Mouse (Mus musculus) MN1 (cell line): ENCODE results near the gene Gm4924.

Experiments
- DNase-seq: peaks from one replicate; pipeline ENCODE4 v3.0.0-alpha.2; 2016; ENCODE audit warnings: low spot score

The Gm4924 gene

DNA sequence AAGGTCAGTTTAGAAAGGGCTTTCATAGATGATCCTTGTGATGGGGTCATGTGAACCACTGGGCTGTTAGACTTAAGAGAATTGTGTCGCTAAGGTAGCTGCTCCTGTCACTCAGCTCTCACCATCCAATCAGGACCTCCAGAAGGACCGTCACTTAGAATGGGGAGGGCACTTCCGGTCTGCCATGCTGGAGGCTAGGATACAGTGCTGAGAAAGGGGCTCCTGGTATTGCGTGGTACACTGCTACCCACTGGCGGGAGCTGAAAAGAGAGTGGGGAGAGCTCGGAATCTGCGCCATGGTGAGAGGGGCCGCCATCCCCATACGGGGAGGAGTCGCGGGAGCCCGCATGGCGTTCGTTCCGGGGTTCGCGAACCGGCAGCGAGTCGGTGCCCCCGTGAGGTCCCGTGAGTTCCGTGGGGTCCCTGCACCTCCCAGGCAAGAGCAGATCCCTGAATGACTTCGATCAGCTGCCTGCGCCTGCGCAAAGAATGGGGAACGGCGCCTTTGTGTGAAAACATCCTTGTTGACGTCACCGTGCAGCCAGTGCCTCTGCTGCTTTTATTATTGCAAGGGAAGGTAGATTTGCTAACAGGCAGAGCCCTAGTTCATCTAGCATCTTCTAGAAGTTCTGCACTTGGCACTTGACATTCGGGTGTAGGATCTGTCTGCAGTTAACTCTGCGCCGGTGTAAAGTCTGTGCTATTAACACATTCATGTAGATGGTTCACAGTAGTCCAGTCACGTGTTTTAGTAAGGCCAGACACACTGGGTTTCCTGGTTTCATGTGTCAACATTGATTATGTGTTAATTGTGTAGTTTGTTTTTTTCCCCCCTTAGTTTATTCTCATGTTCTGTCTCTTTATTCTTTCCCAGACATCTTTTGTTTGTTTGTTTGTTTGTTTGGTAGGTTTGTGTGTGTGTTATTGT lies at the start of gene Gm4924:
Gm4924 (plus strand) TSS at position 173 of the 928 bp plus-strand sequence.
- peak; percentile 97 for DNase-seq

DNA sequence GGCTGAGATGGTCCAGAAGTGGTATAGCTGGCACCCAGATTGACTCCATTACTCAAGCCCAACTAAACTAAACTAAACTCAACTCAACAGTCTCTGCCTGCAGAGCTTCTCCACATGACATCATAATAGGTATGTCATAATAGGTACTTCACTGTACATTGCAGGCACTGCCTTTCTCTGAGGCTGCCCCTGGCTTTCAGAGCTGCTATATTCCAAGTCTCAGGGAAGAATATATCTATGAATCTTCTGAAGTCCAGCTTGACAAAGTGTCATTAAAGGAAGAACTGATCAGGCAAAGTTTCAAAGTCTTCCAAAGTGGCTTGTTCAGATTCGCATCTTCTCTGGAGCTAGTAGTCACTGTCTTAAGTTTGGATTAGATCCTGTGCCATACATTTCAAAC lies 37.6 kb upstream of the Gm4924 start, which contains the start of gene 4932415D10Rik:
4932415D10Rik (minus strand) TSS at position 101 of the 400 bp plus-strand sequence.
- DNase-seq, result no peak

DNA sequence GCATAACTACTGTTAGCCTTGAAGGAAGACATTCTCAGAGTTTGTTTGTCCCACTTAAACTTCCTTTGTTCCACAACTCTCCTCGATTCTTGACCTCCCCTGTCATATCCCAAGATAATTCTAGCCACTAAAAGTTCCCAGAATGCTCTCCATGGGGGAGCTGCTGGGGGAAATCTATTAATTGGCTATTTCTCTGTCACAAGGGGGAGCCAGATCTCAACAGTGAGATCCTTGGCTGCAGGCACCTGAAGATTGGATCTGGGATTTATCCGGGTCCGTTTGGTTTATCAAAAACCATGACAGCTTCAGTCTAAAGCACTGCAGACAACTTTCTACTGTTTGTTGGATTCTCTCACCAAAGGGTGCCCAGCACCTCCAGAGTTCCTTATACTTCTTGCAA lies 33.9 kb upstream of the Gm4924 start:
- peak; percentile 21 for DNase-seq

DNA sequence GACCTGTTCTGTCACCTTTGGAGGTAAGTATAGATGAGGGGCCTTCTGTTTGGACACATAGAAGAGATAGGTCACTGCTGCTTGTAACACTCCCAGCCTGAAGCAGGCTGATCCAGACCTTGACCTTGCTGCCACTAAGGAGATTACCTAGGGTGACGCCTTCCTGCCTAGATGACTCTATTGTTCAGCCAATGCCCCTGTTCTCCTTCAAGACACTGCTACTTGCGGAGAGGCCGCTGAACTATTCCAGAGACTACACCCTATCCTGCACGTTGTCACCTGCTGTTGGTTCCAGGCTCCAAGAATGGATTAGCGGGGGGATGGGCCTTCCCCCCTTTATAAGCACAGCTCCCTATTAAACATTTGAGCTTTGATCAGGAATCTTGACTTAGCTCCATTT lies 24.2 kb upstream of the Gm4924 start:
- DNase-seq, result no peak

DNA sequence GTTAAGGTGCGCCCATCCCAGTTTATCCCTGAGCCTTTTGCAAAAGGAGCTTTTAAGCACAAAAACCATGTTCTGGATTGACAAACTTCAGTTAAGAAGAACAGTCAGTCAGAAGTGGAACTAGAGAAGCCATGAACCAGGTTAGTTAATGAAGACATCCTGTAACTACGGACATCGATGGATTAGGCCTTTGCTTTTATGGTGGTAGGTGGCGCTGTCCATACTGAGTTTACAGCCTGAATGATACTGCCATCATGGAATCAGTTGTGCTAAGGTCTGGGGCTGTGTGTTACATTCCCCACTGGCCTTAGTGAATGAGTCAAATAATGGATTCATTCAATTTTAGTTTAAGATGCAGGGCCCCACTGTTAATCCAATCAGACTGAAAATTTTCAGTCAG lies 1.3 kb downstream of the Gm4924 start:
- DNase-seq, result no peak

DNA sequence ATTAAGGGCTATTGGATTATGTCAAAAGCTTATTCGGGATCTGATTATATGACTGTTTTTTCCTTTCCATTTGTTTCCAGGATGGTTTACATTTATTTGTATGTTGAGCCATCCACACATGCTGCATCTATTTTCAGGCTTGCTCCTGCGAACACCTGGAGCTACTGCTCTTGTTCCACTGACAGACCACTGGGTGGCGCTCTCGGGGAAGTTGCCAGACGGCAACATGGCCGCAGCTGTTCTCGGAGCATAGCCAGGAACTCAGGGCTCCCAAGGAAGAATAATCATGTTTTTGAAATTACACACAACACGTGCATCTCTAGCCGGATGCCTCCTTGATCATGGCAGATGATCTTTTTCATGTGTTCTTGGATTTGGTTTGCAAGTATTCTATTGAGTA lies 7.9 kb downstream of the Gm4924 start:
- DNase-seq, result no peak

DNA sequence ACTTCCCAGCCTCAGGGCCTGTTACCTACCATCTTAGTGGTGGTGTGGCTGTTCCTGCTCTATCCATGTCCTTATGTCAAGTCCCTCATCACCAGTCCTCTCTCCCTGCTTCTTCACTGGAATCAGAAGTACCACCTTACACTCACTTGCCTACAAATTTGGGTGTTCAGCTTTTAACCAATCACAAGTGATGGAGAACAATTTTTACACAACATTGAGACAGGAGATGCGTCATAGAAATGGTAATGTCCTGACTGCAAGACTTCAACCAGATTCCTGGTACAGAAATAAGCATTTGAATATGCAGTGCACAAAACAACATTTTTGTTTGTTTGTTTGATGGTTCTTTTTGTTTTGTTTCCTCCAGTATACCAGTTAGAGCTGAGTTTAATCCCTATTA lies 28.9 kb downstream of the Gm4924 start:
- no peak for DNase-seq

DNA sequence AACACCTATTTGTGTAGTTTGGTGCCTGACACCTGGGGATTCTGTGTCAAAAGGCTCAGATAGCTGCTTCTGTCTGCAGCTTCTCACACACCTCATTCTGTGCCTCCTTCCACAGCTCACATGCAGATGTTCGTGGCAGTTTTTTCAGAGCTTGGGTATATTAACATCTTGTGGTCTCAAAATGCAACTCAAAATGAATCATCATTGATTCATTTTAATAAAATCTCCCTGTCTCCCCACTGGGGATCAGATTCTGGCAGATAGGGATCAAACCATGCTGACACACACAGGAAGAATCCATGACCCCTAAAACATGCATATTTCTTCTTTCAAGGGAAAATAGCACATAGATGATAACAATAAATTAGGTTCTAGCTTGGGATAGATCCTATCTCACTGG lies 55.5 kb downstream of the Gm4924 start:
- DNase-seq, result no peak

DNA sequence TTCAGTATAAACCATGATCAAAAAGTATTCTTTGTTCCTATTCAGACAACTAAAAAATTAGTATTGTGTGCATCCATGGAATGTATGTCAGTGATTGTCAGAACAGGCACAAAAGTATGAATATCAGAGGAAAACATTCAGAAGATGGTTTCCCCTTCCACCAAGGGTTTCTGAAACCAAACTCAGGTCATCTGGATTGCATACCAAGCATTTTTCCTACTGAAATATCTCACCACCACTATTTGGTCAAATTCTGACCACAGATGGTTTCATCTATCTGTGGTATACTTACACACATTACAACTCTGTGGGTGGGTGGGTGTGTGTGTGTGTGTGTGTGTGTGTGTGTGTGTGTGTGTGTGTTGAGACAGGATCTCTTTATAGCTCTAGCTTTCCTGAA lies 69.6 kb downstream of the Gm4924 start:
- DNase-seq, result no peak
